Mouse (Mus musculus): ENCODE data around the gene Git1.
"Not testable (repeated sequence)": the region's sequence is repeated elsewhere in the genome, so short reads cannot be mapped to it uniquely, and the experiment has no call there.

Gene Git1

GRCm38 (mm10) chr11:77516553-77517425, 23.4 kb downstream of the Git1 start:
- in situ Hi-C loops (cut with MboI, MseI), result no loop called here

GRCm38 (mm10) chr11:77518051-77518798, 24.9 kb downstream of the Git1 start:
- in situ Hi-C loops (cut with MboI, MseI), result no loop called here

GRCm38 (mm10) chr11:77519043-77519442, 25.7 kb downstream of the Git1 start, which contains the start of gene Gm10392:
TSS of gene Gm10392 (minus strand) at chr11:77519198.
- in situ Hi-C loops (cut with MboI, MseI), result no loop called here

- in situ Hi-C loops (cut with MboI, MseI), result loop anchor here (5.0 kb wide), 1 partner anchor 91 kb away; no protein-coding TSS in a partner anchor
Measured at GRCm38 (mm10) chr11:77520601-77521529, 27.5 kb downstream of the Git1 start.

- in situ Hi-C loops (cut with MboI, MseI), result no loop called here
Measured at GRCm38 (mm10) chr11:77525804-77526486, 32.6 kb downstream of the Git1 start.

GRCm38 (mm10) chr11:77528420-77528819, 35.1 kb downstream of the Git1 start:
- in situ Hi-C loops (cut with MboI, MseI), result not testable (repeated sequence)

- in situ Hi-C loops (cut with MboI, MseI), result no loop called here
Measured at GRCm38 (mm10) chr11:77529644-77530043, 36.3 kb downstream of the Git1 start.

- in situ Hi-C loops (cut with MboI, MseI), result no loop called here
Measured at GRCm38 (mm10) chr11:77530862-77531261, 37.5 kb downstream of the Git1 start.

- in situ Hi-C loops (cut with MboI, MseI), result no loop called here
Measured at GRCm38 (mm10) chr11:77532202-77532846, 39.0 kb downstream of the Git1 start.

- in situ Hi-C loops (cut with MboI, MseI), result no loop called here
Measured at GRCm38 (mm10) chr11:77545261-77545660, 51.9 kb downstream of the Git1 start.

All from T-helper 2 cell (primary cell).